In genomic region chr5:33378302-33378854, GRCm38 (mm10) we compare ENCODE assay signal across 8 mouse cellular contexts. TPM values are rescaled to one million over a fixed set of nuclear protein-coding genes. Genes with fewer than 3 reads are reported as not detected.
DNase-seq lines count a peak whose midpoint lies in the region; ATAC-seq and TF ChIP-seq lines count a peak whose summit lies in the region.

Gene Uvssa, plus strand, starts transcription at chr5:33378549.

- H3K4me2 ChIP-seq in embryonic facial prominence, embryonic 15.5 days (replicated peaks) = peak within 1 kb of the TSS; percentile 87
- H3K4me2 ChIP-seq in limb, embryonic 14.5 days (replicated peaks; ENCODE audit: low read depth, low read length, severe bottlenecking) = peak within 1 kb of the TSS; percentile 88
- peak within 1 kb of the TSS; percentile 90 for H3K4me2 ChIP-seq in midbrain, postnatal 0 days (ENCODE audit: low read depth, low read length, poor library complexity, severe bottlenecking)

- peak; percentile 96 for ATAC-seq in embryonic facial prominence, embryonic 15.5 days (ENCODE audit: insufficient number of reproducible peaks, low FRiP score, low TSS enrichment, low read depth)
- ATAC-seq in limb, embryonic 14.5 days (ENCODE audit: low FRiP score, low read depth) = peak; percentile 94
- ATAC-seq in midbrain, postnatal 0 days (ENCODE audit: low FRiP score) = peak; percentile 99

- TF ChIP-seq POLR2A in bone marrow, adult 2 months (IDR thresholded peaks at IDR 0.05; ENCODE audit: borderline replicate concordance, control insufficient read depth, low read depth, low read length) = peak; percentile 97
- peak; percentile 88; the same call in 1 of the 2 replicates for TF ChIP-seq POLR2A in limb, embryonic 14.5 days (IDR thresholded peaks at IDR 0.05; ENCODE audit: borderline replicate concordance, extremely low read depth, insufficient read depth, insufficient read length)

- H3K36me3 ChIP-seq in embryonic facial prominence, embryonic 15.5 days = peaks cover 28% of the 10 kb centered on the region
- peaks cover 22% of the 10 kb centered on the region for H3K36me3 ChIP-seq in limb, embryonic 14.5 days (ENCODE audit: control insufficient read depth, insufficient read depth, low read length)
- H3K36me3 ChIP-seq in midbrain, postnatal 0 days (ENCODE audit: insufficient read depth, low read length) = peaks cover 12% of the 10 kb centered on the region

- DNase-seq in 416B (ENCODE audit: low read depth) = peak; percentile 99
- DNase-seq in heart, adult 8-10 months (ENCODE audit: low spot score) = peak; percentile 98
- DNase-seq in kidney, adult 9 months = peak; percentile 99
- DNase-seq in limb, embryonic 14.5 days (ENCODE audit: low spot score) = peak; percentile 98
- peak; percentile 99 for DNase-seq in midbrain, postnatal 0 days (ENCODE audit: low spot score)
- DNase-seq in spleen, postnatal 14 days (ENCODE audit: low spot score in 2 of 2) = peak; percentile 99 to 100

- peak; percentile 12; the same call in 1 of the 2 replicates for TF ChIP-seq CTCF in bone marrow, adult 2 months (IDR thresholded peaks at IDR 0.05; ENCODE audit: control insufficient read depth, insufficient read depth, low read length)
- peak; percentile 62 for TF ChIP-seq CTCF in midbrain, postnatal 0 days (IDR thresholded peaks at IDR 0.05)

- H3K4me3 ChIP-seq in bone marrow, adult 2 months (replicated peaks; ENCODE audit: control insufficient read depth, low read depth, low read length) = peak within 1 kb of the TSS; percentile 88
- H3K4me3 ChIP-seq in embryonic facial prominence, embryonic 15.5 days (replicated peaks) = peak within 1 kb of the TSS; percentile 73
- peak within 1 kb of the TSS; percentile 72 for H3K4me3 ChIP-seq in limb, embryonic 14.5 days (replicated peaks; ENCODE audit: low read length)
- H3K4me3 ChIP-seq in midbrain, postnatal 0 days (ENCODE audit: low read depth, low read length) = peak within 1 kb of the TSS; percentile 67

- WGBS in bone marrow, adult 2 months = under 1% methylated on average over 46 of the region's 46 CpGs
- 0% methylated on average over 46 of the region's 46 CpGs for WGBS in embryonic facial prominence, embryonic 15.5 days
- WGBS in limb, embryonic 14.5 days = under 1% methylated on average over 46 of the region's 46 CpGs
- under 1% methylated on average over 46 of the region's 46 CpGs for WGBS in midbrain, postnatal 0 days

- peak within 1 kb of the TSS; percentile 96 for H3K27ac ChIP-seq in bone marrow, adult 2 months (ENCODE audit: control insufficient read depth, insufficient read depth, low read depth, low read length, poor library complexity)
- H3K27ac ChIP-seq in embryonic facial prominence, embryonic 15.5 days (replicated peaks) = peak within 1 kb of the TSS; percentile 98
- peak within 1 kb of the TSS; percentile 94 for H3K27ac ChIP-seq in limb, embryonic 14.5 days (replicated peaks; ENCODE audit: low read depth, low read length)
- peak within 1 kb of the TSS; percentile 96 for H3K27ac ChIP-seq in midbrain, postnatal 0 days (ENCODE audit: low read depth, low read length)

- no peaks in the 10 kb centered on the region for H3K9me3 ChIP-seq in embryonic facial prominence, embryonic 15.5 days (replicated peaks)
- no peaks in the 10 kb centered on the region for H3K9me3 ChIP-seq in limb, embryonic 14.5 days (ENCODE audit: control insufficient read depth, low read length)
- H3K9me3 ChIP-seq in midbrain, postnatal 0 days (ENCODE audit: low read length) = no peaks in the 10 kb centered on the region

- no peaks in the 10 kb centered on the region for H3K27me3 ChIP-seq in embryonic facial prominence, embryonic 15.5 days
- H3K27me3 ChIP-seq in limb, embryonic 14.5 days (ENCODE audit: control insufficient read depth, insufficient read depth, low read length) = no peaks in the 10 kb centered on the region
- no peaks in the 10 kb centered on the region for H3K27me3 ChIP-seq in midbrain, postnatal 0 days (ENCODE audit: insufficient read depth, low read length)

- peak within 1 kb of the TSS; percentile 82 for H3K9ac ChIP-seq in embryonic facial prominence, embryonic 15.5 days
- H3K9ac ChIP-seq in limb, embryonic 14.5 days (ENCODE audit: low read depth, low read length, severe bottlenecking) = peak within 1 kb of the TSS; percentile 86
- H3K9ac ChIP-seq in midbrain, postnatal 0 days (replicated peaks; ENCODE audit: low read length, poor library complexity, severe bottlenecking) = peak within 1 kb of the TSS; percentile 93

- H3K4me1 ChIP-seq in bone marrow, adult 2 months (ENCODE audit: control insufficient read depth, insufficient read depth, low read length) = peaks cover 2% of the 10 kb centered on the region
- peaks cover 9% of the 10 kb centered on the region for H3K4me1 ChIP-seq in embryonic facial prominence, embryonic 15.5 days
- H3K4me1 ChIP-seq in limb, embryonic 14.5 days (ENCODE audit: control insufficient read depth, insufficient read depth, low read length) = peaks cover 15% of the 10 kb centered on the region
- H3K4me1 ChIP-seq in midbrain, postnatal 0 days (ENCODE audit: insufficient read depth, low read length) = no peaks in the 10 kb centered on the region; the same call in 1 of the 2 replicates

RNA-seq across cellular contexts. Expression of gene Uvssa, which starts in this region (rescaled TPM):
- polyA plus RNA-seq in bone marrow, adult 2 months (2011; ENCODE audit: insufficient read depth, insufficient read length, low replicate concordance, missing spikeins) = 7.7 and 8.0 TPM in 2 replicates
- 10.4 and 11.3 TPM in 2 replicates for polyA plus RNA-seq in embryonic facial prominence, embryonic 15.5 days (2015; fragmentation: Nextera tagmentation; extraction: Ambion mirVana)
- 1 to 10 TPM; 2.6 to 4.6 (median 3.8) TPM for total RNA-seq in heart, adult 8-10 months (2022)
- 11.0 and 11.5 TPM in 2 replicates for polyA plus RNA-seq in limb, embryonic 14.5 days (2012; rRNA removed)
- 10.0 and 11.7 TPM in 2 replicates for polyA plus RNA-seq in limb, embryonic 14.5 days (2014; fragmentation: Nextera tagmentation; extraction: Ambion mirVana)
- 9.5 and 11.8 TPM in 2 replicates for total RNA-seq in midbrain, postnatal 0 days (2014; rRNA removed)
- polyA plus RNA-seq in midbrain, postnatal 0 days (2015; fragmentation: Nextera tagmentation; extraction: Ambion mirVana) = 7.7 and 9.5 TPM in 2 replicates

Comparison
In these comparisons a context has a peak if more than half of its experiments do, and no peak if none do; other contexts are left out.
1. Peak in every context shown above with its lines: DNase-seq, ATAC-seq, H3K4me3 ChIP-seq and H3K27ac ChIP-seq.